Mouse (Mus musculus) stomach, embryonic 14.5 days (tissue): Measurements from ENCODE around the gene Ackr3. TPM values are rescaled to one million over a fixed set of nuclear protein-coding genes. Genes with fewer than 3 reads are reported as not detected.

Experiments
- ATAC-seq: fragments of 200-750 bp; cut with Nextera tagmentation; 2 replicates; pipeline ENCODE4 v1.8.0; 2017; ENCODE audit warnings: low read depth, moderate TSS enrichment; ENCODE audit not compliant: insufficient number of reproducible peaks, insufficient read depth, low FRiP score
- H3K27ac ChIP-seq: fragments of 300-500 bp; sonication (generic); 2 replicates; pipeline ENCODE4 v1.5.1; 2014; ENCODE audit warnings: mild to moderate bottlenecking, low read length, moderate library complexity, mixed read lengths
- H3K27me3 ChIP-seq: fragments of 300-500 bp; sonication (generic); 2 replicates; pipeline ENCODE4 v1.6.1; 2014; ENCODE audit warnings: low read length, control low read depth, mixed read lengths; ENCODE audit not compliant: control insufficient read depth, insufficient read depth
- H3K36me3 ChIP-seq: fragments of 300-500 bp; sonication (generic); 2 replicates; pipeline ENCODE4 v1.6.1; 2014; ENCODE audit warnings: mild to moderate bottlenecking, control low read depth, low read length, moderate library complexity, mixed read lengths; ENCODE audit not compliant: control insufficient read depth, insufficient read depth
- H3K4me1 ChIP-seq: fragments of 300-500 bp; sonication (generic); 2 replicates; pipeline ENCODE4 v1.6.1; 2014; ENCODE audit warnings: low read length, control low read depth, mixed read lengths; ENCODE audit not compliant: control insufficient read depth, insufficient read depth
- H3K4me2 ChIP-seq: fragments of 300-500 bp; sonication (generic); replicated peaks from 2 replicates; pipeline ENCODE4 v1.6.1; 2014; ENCODE audit warnings: low read depth, low read length, control low read depth
- H3K4me3 ChIP-seq: fragments of 300-500 bp; sonication (generic); 2 replicates; pipeline ENCODE4 v1.5.1; 2014; ENCODE audit warnings: low read depth, low read length, control low read depth
- H3K9ac ChIP-seq: fragments of 300-500 bp; sonication (generic); replicated peaks from 2 replicates; pipeline ENCODE4 v1.6.1; 2014; ENCODE audit warnings: low read depth, mild to moderate bottlenecking, control low read depth, low read length, moderate library complexity, mixed read lengths
- H3K9me3 ChIP-seq: fragments of 300-500 bp; sonication (generic); 2 replicates; pipeline ENCODE4 v1.6.1; 2016; ENCODE audit warnings: low read depth, low read length, control low read depth; ENCODE audit not compliant: control insufficient read depth
- WGBS: fragments of 180-500 bp; shearing (Covaris S2); extraction: QIAGEN DNeasy Blood & Tissue Kit; methylation state at CpG from one replicate; pipeline ENCODE4 v1.1.7; 2014; 5-methylcytosine and 5-hydroxymethylcytosine counted together
- polyA plus RNA-seq: library from polyadenylated mRNA; unstranded; fragments of >200 nt; fragmentation: Nextera tagmentation; extraction: Ambion mirVana; gene quantifications from 2 replicates; pipeline ENCODE4 v1.2.1, GENCODE M21; 2014

Gene Ackr3
- polyA plus RNA-seq, 1 experiment from 2014 or later: 37.0 TPM

DNA sequence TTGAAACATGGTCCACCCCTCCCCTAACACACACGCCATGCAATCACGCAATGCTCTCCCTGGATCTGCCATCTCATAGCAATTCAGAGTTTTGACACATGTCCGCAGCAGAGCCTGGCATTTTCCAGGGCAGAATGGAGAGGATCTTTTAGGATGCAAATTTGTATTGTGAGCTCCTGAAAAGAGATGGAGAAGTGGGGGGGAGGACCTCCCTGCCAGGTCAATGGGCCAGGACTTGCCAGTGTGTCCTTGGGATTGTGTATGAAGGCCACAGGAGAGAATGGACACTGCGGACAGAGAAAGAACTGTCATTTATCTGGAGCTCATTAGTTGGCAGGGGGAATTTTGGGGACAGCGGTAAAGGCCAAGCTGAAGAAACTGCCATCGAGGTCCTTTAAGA is 14.7 kb upstream of the Ackr3 start:
- Histone ChIP-seq H3K36me3 (no peaks in the 10 kb centered on the region), H3K9me3 (no peaks in the 10 kb centered on the region), H3K27ac (no peak overlapping the region), H3K4me1 (no peaks in the 10 kb centered on the region), H3K27me3 (no peaks in the 10 kb centered on the region), H3K9ac (no peak overlapping the region), H3K4me2 (no peak overlapping the region), H3K4me3 (no peak overlapping the region)
- WGBS: 92% methylated on average over 6 of the region's 6 CpGs
- no peak for ATAC-seq

DNA sequence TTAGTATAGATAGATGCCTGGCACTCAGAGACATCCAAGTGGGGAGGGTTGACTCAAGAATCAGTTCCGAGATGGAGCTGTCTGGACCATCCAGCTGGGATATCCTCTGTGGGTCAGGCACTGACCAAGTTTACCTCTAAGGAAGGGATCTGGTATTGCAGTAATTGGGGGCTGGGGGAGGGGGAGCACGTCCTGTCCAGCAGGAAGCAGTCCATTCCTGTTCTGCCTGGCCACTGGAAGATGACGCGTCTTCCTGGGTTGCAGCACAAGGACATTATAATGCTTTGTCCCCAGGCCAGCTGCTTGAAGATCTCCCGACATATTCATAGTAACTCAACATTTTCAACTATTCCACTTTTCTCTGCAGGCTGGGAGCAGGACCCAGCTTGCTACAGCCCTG is 2.5 kb upstream of the Ackr3 start:
- Histone ChIP-seq H3K36me3 (no peaks in the 10 kb centered on the region), H3K4me3 (no peak overlapping the region), H3K9ac (no peak overlapping the region), H3K27ac (no peak overlapping the region), H3K27me3 (no peaks in the 10 kb centered on the region), H3K4me2 (no peak overlapping the region), H3K9me3 (no peaks in the 10 kb centered on the region), H3K4me1 (peaks cover 3% of the 10 kb centered on the region; the same call in 1 of the 2 replicates)
- 73% methylated on average over 5 of the region's 5 CpGs for WGBS
- ATAC-seq: no peak

GRCm38 (mm10) chr1:90201655-90202054 is 2.1 kb upstream of the Ackr3 start:
- no peak overlapping the region for H3K4me2 ChIP-seq
- no peaks in the 10 kb centered on the region for H3K36me3 ChIP-seq
- no peak overlapping the region for H3K9ac ChIP-seq
- H3K4me1 ChIP-seq: peaks cover 7% of the 10 kb centered on the region; the same call in 1 of the 2 replicates
- H3K9me3 ChIP-seq: no peaks in the 10 kb centered on the region
- H3K4me3 ChIP-seq: no peak overlapping the region
- no peak for ATAC-seq
- no peak overlapping the region for H3K27ac ChIP-seq
- H3K27me3 ChIP-seq: no peaks in the 10 kb centered on the region
- WGBS: 53% methylated on average over 2 of the region's 2 CpGs

- Histone ChIP-seq H3K27me3 (no peaks in the 10 kb centered on the region), H3K4me3 (0 out of 2 replicates have a peak overlapping the region, but pooled peaks have one; percentile 6), H3K36me3 (no peaks in the 10 kb centered on the region), H3K4me1 (peaks cover 14% of the 10 kb centered on the region), H3K27ac (peak overlapping the region; percentile 90), H3K4me2 (peak overlapping the region; percentile 38), H3K9ac (no peak overlapping the region), H3K9me3 (no peaks in the 10 kb centered on the region)
- 21% methylated on average over 23 of the region's 23 CpGs for WGBS
- ATAC-seq: peak; percentile 88
Observed at GRCm38 (mm10) chr1:90202207-90202978, 1.4 kb upstream of the Ackr3 start.

- no peak for ATAC-seq
- Histone ChIP-seq H3K27me3 (no peaks in the 10 kb centered on the region), H3K9me3 (no peaks in the 10 kb centered on the region), H3K9ac (no peak overlapping the region), H3K4me2 (peak overlapping the region; percentile 38), H3K36me3 (no peaks in the 10 kb centered on the region), H3K4me3 (no peak overlapping the region), H3K27ac (peak overlapping the region; percentile 90; the same call in 1 of the 2 replicates), H3K4me1 (peaks cover 23% of the 10 kb centered on the region)
- 15% methylated on average over 11 of the region's 11 CpGs for WGBS
Observed at GRCm38 (mm10) chr1:90203341-90203740, 439 bp upstream of the Ackr3 start.

DNA sequence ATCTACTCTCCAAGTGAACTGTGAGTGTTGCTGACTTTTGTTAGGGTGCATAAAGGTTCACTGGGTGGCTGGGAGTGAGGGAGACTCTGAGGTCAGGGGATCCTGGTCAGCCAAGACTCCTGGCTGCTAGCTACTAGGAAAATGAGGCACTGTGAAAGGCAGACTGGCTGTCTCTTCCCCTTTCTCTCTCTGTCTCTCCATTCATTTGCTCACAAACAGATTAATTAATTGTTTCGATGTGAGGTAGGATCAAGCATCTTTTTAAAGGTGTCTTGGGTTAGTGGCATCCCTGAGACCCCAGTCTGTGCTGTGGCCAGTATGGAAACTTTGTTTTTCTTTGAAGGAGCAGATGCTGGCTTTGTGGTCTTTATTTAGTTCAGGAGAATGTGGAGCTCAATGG is 1.0 kb downstream of the Ackr3 start:
- Histone ChIP-seq H3K9me3 (no peaks in the 10 kb centered on the region), H3K9ac (peak overlapping the region; percentile 40), H3K4me3 (peak overlapping the region; percentile 49), H3K4me2 (peak overlapping the region; percentile 38), H3K27me3 (no peaks in the 10 kb centered on the region), H3K36me3 (no peaks in the 10 kb centered on the region), H3K4me1 (peaks cover 35% of the 10 kb centered on the region), H3K27ac (peak overlapping the region; percentile 4; the same call in 1 of the 2 replicates)
- 41% methylated on average over 1 of the region's 1 CpGs for WGBS
- no peak for ATAC-seq

- H3K4me1 ChIP-seq: peaks cover 38% of the 10 kb centered on the region
- H3K9ac ChIP-seq: peak overlapping the region; percentile 40
- H3K27me3 ChIP-seq: no peaks in the 10 kb centered on the region
- H3K27ac ChIP-seq: peak overlapping the region; percentile 4; the same call in 1 of the 2 replicates
- WGBS: 1% methylated on average over 6 of the region's 6 CpGs
- ATAC-seq: no peak; the same call in 1 of the 2 replicates
- peak overlapping the region; percentile 49 for H3K4me3 ChIP-seq
- no peaks in the 10 kb centered on the region for H3K36me3 ChIP-seq
- peak overlapping the region; percentile 38 for H3K4me2 ChIP-seq
- H3K9me3 ChIP-seq: no peaks in the 10 kb centered on the region
Observed at GRCm38 (mm10) chr1:90205223-90205622, 1.4 kb downstream of the Ackr3 start.

DNA sequence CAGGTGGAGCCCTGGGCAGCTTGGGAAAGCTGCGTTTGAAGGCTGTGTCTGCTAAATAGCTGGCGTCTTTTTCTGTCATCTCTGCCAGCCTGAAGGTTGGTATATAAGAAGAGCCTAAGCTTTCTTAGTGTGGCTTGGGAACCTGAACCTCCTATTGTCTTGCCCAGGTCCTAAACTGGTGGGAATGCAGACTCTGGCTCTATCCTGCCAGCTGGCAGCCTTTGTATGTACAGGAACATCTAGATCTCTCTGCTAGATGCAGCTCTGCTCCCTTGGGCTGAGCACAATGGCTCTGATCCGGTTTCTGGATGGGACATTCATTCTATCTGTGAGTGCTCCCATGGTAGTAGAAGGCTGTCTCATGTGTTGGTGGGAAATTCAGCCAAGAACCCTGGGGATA is 2.9 kb downstream of the Ackr3 start:
- no peak overlapping the region for H3K27ac ChIP-seq
- peak overlapping the region; percentile 38 for H3K4me2 ChIP-seq
- H3K4me1 ChIP-seq: peaks cover 38% of the 10 kb centered on the region
- no peaks in the 10 kb centered on the region; the same call in 1 of the 2 replicates for H3K36me3 ChIP-seq
- no peak for ATAC-seq
- no peaks in the 10 kb centered on the region for H3K9me3 ChIP-seq
- 51% methylated on average over 3 of the region's 3 CpGs for WGBS
- H3K27me3 ChIP-seq: no peaks in the 10 kb centered on the region
- no peak overlapping the region; the same call in 1 of the 2 replicates for H3K9ac ChIP-seq
- H3K4me3 ChIP-seq: peak overlapping the region; percentile 49
